Mouse (Mus musculus): Measurements from ENCODE around the gene 4930523C07Rik. TPM values are rescaled to one million over a fixed set of nuclear protein-coding genes. Genes with fewer than 3 reads are reported as not detected.

Gene 4930523C07Rik
- polyA plus RNA-seq, 1 experiment: 37.4 TPM

- H3K4me3 ChIP-seq (ENCODE audit: extremely low read depth, insufficient read depth, insufficient read length): no peak overlapping the region
- peak overlapping the region; percentile 89 for H3K27ac ChIP-seq (ENCODE audit: insufficient read depth, low read length)
- TF ChIP-seq POLR2A (IDR thresholded peaks at IDR 0.05; ENCODE audit: low read depth, low read length): no peak
- no peak for TF ChIP-seq CTCF (IDR thresholded peaks at IDR 0.05; ENCODE audit: extremely low read depth, insufficient read depth, insufficient read length, insufficient replicate concordance)
- no peaks in the 10 kb centered on the region for H3K27me3 ChIP-seq (ENCODE audit: control insufficient read depth, insufficient read depth, low read length)
- peak; percentile 48 to 84 for DNase-seq (ENCODE audit: low read depth in 1 of 2, low spot score in 2 of 2)
- H3K36me3 ChIP-seq (ENCODE audit: control insufficient read depth, insufficient read depth, low read length): peaks cover 3% of the 10 kb centered on the region; the same call in 1 of the 2 replicates
- 74% methylated on average over 2 of the region's 2 CpGs for WGBS
- H3K4me1 ChIP-seq (ENCODE audit: control insufficient read depth, insufficient read depth, insufficient read length): peaks cover 43% of the 10 kb centered on the region; the same call in 1 of the 2 replicates
These were observed 8.6 kb downstream of the 4930523C07Rik start for GRCm38 (mm10) chr1:160052556-160053315.

DNA sequence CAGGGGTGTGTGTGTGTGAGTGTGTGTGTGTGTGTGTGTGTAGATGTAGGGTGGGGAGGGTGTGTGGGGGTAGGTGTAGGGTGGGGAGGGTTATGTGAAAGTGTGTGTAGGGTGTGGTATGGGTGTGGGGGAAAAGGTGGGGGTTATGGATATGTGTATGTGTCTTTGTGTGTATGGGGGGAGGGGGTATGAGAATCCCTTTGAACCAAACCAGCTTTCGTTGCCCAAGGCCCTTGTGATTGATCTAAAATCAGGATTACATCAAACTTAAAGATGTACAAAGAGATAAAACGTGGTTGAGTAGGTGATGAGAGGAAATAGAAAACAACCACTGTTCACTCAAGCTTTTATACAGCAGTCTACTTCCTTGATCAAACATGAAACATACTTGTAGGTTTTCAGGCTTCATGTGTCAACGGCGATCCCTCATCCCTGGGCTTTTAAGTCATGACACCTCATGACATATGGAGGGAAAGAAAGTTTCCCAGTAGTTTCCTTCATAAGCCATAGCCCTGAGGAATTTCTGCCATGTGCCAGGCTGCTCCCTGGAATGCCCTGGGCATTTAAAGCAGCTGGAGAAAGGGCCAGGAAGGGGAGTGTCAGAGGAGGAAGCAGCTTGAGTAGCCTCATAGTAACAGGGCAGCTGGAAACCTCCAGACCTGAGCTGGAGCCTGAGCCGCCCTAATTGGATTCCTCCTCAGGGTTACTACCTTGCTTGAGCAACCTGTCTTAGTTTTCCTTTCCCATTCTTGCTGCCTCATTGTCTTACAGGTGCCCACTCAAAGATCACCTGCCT is 9.5 kb downstream of the 4930523C07Rik start:
- H3K27ac ChIP-seq (ENCODE audit: insufficient read depth, low read length): peak overlapping the region; percentile 91
- H3K4me1 ChIP-seq (ENCODE audit: control insufficient read depth, insufficient read depth, insufficient read length): peaks cover 37% of the 10 kb centered on the region; the same call in 1 of the 2 replicates
- DNase-seq (ENCODE audit: low read depth in 1 of 2, low spot score in 2 of 2): peak in 1 of 2 experiments; percentile 61
- H3K36me3 ChIP-seq (ENCODE audit: control insufficient read depth, insufficient read depth, low read length): peaks cover 3% of the 10 kb centered on the region; the same call in 1 of the 2 replicates
- no peak overlapping the region; the same call in 1 of the 2 replicates for H3K4me3 ChIP-seq (ENCODE audit: extremely low read depth, insufficient read depth, insufficient read length)
- WGBS: 44% methylated on average over 5 of the region's 5 CpGs
- no peak for TF ChIP-seq CTCF (IDR thresholded peaks at IDR 0.05; ENCODE audit: extremely low read depth, insufficient read depth, insufficient read length, insufficient replicate concordance)
- TF ChIP-seq POLR2A (IDR thresholded peaks at IDR 0.05; ENCODE audit: low read depth, low read length): no peak
- H3K27me3 ChIP-seq (ENCODE audit: control insufficient read depth, insufficient read depth, low read length): no peaks in the 10 kb centered on the region

- WGBS: 35% methylated on average over 5 of the region's 5 CpGs
- H3K4me1 ChIP-seq (ENCODE audit: control insufficient read depth, insufficient read depth, insufficient read length): peaks cover 32% of the 10 kb centered on the region; the same call in 1 of the 2 replicates
- H3K4me3 ChIP-seq (ENCODE audit: extremely low read depth, insufficient read depth, insufficient read length): no peak overlapping the region
- DNase-seq (ENCODE audit: low read depth in 1 of 2, low spot score in 2 of 2): no peak
- peaks cover 3% of the 10 kb centered on the region; the same call in 1 of the 2 replicates for H3K36me3 ChIP-seq (ENCODE audit: control insufficient read depth, insufficient read depth, low read length)
- TF ChIP-seq POLR2A (IDR thresholded peaks at IDR 0.05; ENCODE audit: low read depth, low read length): no peak
- TF ChIP-seq CTCF (IDR thresholded peaks at IDR 0.05; ENCODE audit: extremely low read depth, insufficient read depth, insufficient read length, insufficient replicate concordance): no peak
- no peaks in the 10 kb centered on the region for H3K27me3 ChIP-seq (ENCODE audit: control insufficient read depth, insufficient read depth, low read length)
- peak overlapping the region; percentile 91 for H3K27ac ChIP-seq (ENCODE audit: insufficient read depth, low read length)
These were observed 10.3 kb downstream of the 4930523C07Rik start for GRCm38 (mm10) chr1:160054366-160055078.

DNA sequence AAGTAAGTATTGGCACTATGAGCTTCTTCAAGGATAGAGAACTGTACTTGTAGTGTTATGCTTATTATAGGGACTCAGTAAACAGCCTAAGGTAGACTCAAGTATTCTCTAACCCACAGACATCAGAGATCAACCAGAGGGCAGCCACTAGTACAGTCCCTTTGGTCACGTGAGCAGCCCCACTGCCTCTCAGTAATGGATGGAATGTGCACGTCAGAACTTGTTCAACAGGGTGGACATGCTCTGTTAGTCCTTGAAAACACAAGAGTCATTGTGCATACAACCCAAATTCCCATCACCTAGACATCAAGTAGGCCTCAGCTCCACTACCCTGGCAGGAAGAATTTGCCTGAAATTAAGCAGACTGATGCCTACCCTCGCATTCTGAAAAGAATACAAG is 13.5 kb downstream of the 4930523C07Rik start:
- TF ChIP-seq CTCF (IDR thresholded peaks at IDR 0.05; ENCODE audit: extremely low read depth, insufficient read depth, insufficient read length, insufficient replicate concordance) (no peak), POLR2A (IDR thresholded peaks at IDR 0.05; ENCODE audit: low read depth, low read length) (no peak)
- 72% methylated on average over 3 of the region's 3 CpGs for WGBS
- H3K27me3 ChIP-seq (ENCODE audit: control insufficient read depth, insufficient read depth, low read length): no peaks in the 10 kb centered on the region
- peaks cover 21% of the 10 kb centered on the region; the same call in 1 of the 2 replicates for H3K4me1 ChIP-seq (ENCODE audit: control insufficient read depth, insufficient read depth, insufficient read length)
- DNase-seq (ENCODE audit: low read depth in 1 of 2, low spot score in 2 of 2): no peak
- peak overlapping the region; percentile 5 for H3K27ac ChIP-seq (ENCODE audit: insufficient read depth, low read length)
- peaks cover 4% of the 10 kb centered on the region; the same call in 1 of the 2 replicates for H3K36me3 ChIP-seq (ENCODE audit: control insufficient read depth, insufficient read depth, low read length)
- H3K4me3 ChIP-seq (ENCODE audit: extremely low read depth, insufficient read depth, insufficient read length): no peak overlapping the region

GRCm38 (mm10) chr1:160059908-160060307 is 15.7 kb downstream of the 4930523C07Rik start:
- TF ChIP-seq POLR2A (IDR thresholded peaks at IDR 0.05; ENCODE audit: low read depth, low read length) (no peak), CTCF (IDR thresholded peaks at IDR 0.05; ENCODE audit: extremely low read depth, insufficient read depth, insufficient read length, insufficient replicate concordance) (no peak)
- no peak for DNase-seq (ENCODE audit: low read depth in 1 of 2, low spot score in 2 of 2)
- no peak overlapping the region for H3K27ac ChIP-seq (ENCODE audit: insufficient read depth, low read length)
- H3K36me3 ChIP-seq (ENCODE audit: control insufficient read depth, insufficient read depth, low read length): peaks cover 4% of the 10 kb centered on the region; the same call in 1 of the 2 replicates
- 79% methylated on average over 1 of the region's 1 CpGs for WGBS
- no peaks in the 10 kb centered on the region for H3K27me3 ChIP-seq (ENCODE audit: control insufficient read depth, insufficient read depth, low read length)
- peaks cover 7% of the 10 kb centered on the region; the same call in 1 of the 2 replicates for H3K4me1 ChIP-seq (ENCODE audit: control insufficient read depth, insufficient read depth, insufficient read length)
- no peak overlapping the region for H3K4me3 ChIP-seq (ENCODE audit: extremely low read depth, insufficient read depth, insufficient read length)

- TF ChIP-seq POLR2A (IDR thresholded peaks at IDR 0.05; ENCODE audit: low read depth, low read length) (no peak), CTCF (IDR thresholded peaks at IDR 0.05; ENCODE audit: extremely low read depth, insufficient read depth, insufficient read length, insufficient replicate concordance) (no peak)
- DNase-seq (ENCODE audit: low read depth in 1 of 2, low spot score in 2 of 2): no peak
- Histone ChIP-seq H3K4me1 (ENCODE audit: control insufficient read depth, insufficient read depth, insufficient read length) (peaks cover 7% of the 10 kb centered on the region; the same call in 1 of the 2 replicates), H3K27ac (ENCODE audit: insufficient read depth, low read length) (no peak overlapping the region), H3K36me3 (ENCODE audit: control insufficient read depth, insufficient read depth, low read length) (0 out of 2 replicates have a peak, but pooled peaks cover 2% of the 10 kb centered on the region), H3K27me3 (ENCODE audit: control insufficient read depth, insufficient read depth, low read length) (no peaks in the 10 kb centered on the region), H3K4me3 (ENCODE audit: extremely low read depth, insufficient read depth, insufficient read length) (no peak overlapping the region)
- WGBS: 86% methylated on average over 6 of the region's 6 CpGs
These were observed 16.4 kb downstream of the 4930523C07Rik start for GRCm38 (mm10) chr1:160060542-160060941.

All from spleen, adult 2 months (tissue).